Mouse (Mus musculus) cerebral cortex, adult 2 months (tissue): ENCODE results near the gene Rab43.

Experiments used
- WGBS: fragments of 180-500 bp; shearing (Covaris S2); methylation state at CpG from one replicate; pipeline ENCODE4 v1.1.7; 2018; 5-methylcytosine and 5-hydroxymethylcytosine counted together

Rab43 gene

GRCm38 (mm10) chr6:87787108-87787890 lies 24.7 kb downstream of the Rab43 start:
- WGBS: 76% methylated on average over 6 of the region's 6 CpGs

DNA sequence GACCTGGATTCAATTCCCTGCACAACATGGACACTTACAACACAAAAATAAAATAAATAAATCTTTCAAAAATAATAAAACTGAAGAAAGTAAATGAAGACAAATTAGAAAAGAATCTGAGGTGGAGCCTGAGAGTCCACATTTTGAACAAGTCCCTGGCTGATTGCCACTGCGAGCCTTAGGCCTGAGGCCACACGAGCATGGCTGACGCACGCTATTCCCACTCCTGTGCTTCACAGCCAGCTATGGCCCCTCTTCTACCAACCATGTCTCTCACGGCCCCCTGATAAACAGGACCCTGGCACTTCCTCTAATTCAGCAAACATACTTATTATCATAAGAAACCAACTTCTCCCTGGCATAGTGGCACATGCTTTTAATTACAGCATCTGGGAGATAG lies 25.3 kb downstream of the Rab43 start:
- 84% methylated on average over 5 of the region's 5 CpGs for WGBS

DNA sequence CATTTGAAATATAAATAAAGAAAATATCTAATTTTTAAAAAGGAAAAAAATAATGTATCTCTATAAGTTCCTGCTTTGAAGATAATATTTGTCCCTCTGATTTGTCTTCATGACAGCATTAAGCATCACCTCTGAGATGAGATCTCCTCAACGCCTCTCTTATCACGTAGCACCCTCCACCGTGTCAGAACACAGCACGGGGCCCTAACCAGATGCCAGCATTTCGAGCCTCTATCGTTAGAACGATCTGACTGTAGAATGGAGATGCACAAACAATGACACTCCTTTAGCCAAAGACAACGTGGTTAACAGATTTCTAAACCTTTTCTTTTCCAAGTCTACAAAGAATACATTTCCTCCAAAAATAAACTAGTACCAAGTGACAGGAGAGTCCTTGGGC lies 27.9 kb downstream of the Rab43 start:
- 72% methylated on average over 8 of the region's 8 CpGs for WGBS

DNA sequence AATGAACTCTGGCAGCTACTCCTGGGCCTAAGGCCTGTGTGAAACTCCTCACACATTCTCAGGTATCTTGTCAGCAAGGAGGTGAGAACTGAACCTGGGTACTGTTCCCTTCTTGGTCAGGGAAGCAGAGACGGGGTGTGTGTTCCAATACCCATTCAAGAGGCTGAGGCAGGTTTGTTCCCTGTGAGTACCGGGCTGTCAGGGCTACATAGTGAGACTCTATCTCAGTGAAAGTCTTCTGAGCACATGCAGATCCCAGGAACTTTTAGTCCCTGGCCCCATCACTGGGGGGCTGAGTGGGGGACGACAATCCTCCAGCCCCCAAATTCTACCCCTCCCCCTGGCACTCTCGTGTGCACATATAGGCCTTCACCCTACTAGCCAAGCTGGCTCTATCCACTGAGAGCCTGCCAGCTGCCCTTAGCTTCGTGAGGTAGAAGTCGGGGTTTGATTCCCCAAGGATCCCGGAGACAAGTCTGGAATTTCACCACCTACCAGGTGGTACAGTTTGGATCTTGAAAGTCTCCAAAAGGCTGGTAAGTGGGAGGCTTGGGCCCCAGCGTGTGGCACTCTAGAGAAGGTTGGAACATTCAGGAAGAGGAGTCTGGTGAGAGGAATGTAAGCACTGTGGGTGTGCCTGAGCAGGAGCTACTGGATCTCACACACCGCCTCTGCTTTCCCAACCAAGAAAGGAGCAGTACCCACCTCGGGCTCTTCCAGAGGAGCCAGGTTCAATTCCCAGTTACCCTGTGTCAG lies 31.2 kb downstream of the Rab43 start:
- WGBS: 67% methylated on average over 10 of the region's 10 CpGs

GRCm38 (mm10) chr6:87779174-87780165 lies 32.5 kb downstream of the Rab43 start:
- WGBS: 93% methylated on average over 11 of the region's 11 CpGs

GRCm38 (mm10) chr6:87778294-87779173 lies 33.4 kb downstream of the Rab43 start:
- 75% methylated on average over 11 of the region's 11 CpGs for WGBS

DNA sequence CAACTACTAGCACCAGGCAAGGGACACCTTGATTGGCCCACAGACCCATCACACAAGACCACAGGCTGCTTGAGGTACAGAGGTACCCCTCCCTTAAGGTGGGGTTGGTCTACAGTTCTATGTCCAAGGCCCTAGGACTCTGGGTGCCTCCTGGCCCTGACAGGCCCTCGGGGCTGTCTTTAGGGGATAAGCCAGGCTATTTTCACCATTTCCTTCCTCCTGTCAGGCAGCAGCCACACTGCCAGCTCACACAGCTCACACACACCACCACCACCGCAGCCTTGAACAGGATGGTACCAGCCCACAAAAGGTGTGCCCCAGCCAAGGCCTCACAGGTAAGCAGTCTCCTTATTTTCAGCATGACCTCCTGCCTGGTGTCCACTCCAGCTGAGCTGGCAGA lies 34.1 kb downstream of the Rab43 start, which contains the start of gene Gp9:
TSS of gene Gp9 (plus strand) at position 231 of the 400 bp plus-strand sequence.
- WGBS: 72% methylated on average over 2 of the region's 2 CpGs

DNA sequence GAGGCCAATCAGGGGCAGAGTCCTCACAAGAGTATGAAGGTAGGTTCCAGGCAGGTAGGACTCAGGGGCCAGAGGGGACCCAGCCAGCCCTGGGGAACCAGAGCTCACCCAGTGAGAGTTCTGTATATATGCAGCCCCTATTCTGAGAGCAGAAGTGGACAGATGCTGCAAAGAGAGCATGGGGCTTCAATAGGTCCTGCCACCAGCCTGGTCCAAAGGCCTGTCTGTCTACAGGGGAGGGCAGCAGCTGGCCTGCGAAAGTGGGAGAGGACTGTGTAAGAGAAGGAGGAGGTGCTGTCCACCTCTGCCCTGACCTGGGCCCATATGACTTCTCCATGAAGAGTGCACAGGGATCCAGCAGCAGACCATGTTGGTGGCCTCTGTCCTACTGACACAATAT lies 35.3 kb downstream of the Rab43 start:
- WGBS: 78% methylated on average over 1 of the region's 1 CpGs

DNA sequence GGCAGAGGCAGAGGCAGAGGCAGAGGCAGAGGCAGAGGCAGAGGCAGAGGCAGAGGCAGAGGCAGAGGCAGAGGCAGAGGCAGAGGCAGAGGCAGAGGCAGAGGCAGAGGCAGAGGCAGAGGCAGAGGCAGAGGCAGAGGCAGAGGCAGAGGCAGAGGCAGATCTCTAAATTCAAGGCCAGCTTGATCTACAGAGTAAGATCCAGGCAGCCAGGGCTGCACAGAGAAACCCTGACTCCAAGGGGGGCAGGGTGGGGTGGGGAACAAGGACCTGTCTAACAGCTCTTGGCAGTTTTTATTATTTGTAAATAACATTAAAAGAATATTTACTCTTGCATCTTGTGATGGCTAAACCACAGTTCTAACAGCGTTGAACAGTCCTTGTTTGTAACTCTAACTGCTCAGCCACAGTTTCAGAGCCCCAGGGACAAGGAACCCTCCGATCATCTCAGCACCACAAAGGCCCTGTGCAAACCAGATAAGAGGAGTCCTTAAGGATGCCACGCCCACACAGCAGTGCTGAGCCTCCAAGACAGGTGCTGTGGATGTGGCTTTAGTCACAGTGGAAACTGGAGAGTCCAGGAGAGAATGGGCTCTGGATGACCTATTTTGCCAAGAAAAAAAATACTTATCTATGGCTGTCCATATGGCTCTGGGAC lies 36.2 kb downstream of the Rab43 start:
- 65% methylated on average over 3 of the region's 3 CpGs for WGBS

DNA sequence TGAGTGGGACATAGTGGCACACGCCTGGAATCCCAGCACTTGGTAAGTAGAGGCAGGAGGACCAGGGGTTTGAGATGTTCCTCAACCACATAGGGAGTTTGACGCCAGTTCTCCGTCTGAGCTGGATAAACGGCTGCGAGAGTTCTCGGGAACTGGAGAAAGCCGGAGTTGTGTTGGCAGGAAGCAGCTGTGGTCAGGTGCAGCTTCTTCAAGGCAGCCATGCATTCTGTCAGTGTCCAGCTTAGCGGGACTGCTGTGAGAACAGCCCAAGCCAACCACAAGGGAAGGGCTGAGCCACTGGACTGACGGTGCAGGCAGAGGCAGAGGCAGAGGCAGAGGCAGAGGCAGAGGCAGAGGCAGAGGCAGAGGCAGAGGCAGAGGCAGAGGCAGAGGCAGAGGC lies 37.1 kb downstream of the Rab43 start:
- 83% methylated on average over 9 of the region's 9 CpGs for WGBS

DNA sequence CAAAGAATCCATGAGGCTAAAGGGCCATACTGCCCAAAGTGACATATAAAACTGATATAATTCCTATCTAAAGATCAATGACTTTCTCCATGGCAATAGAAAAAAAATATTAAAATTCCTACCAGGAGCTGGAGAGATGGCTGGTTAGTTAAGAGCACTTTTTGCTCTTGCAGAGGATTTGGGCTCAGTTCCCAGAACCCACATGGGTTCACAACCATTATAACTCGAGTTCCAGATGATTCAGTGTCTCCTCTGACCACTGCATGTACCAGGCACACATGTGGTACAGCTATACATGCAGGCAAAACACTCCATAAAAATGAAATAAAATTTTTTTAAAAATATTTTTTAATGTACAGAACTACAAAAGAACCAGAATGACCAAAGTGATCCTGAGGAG lies 37.5 kb downstream of the Rab43 start:
- 27% methylated on average over 1 of the region's 1 CpGs for WGBS

- 35% methylated on average over 8 of the region's 8 CpGs for WGBS
These were observed 41.3 kb downstream of the Rab43 start for GRCm38 (mm10) chr6:87770626-87771025.

GRCm38 (mm10) chr6:87764296-87764695 lies 47.7 kb downstream of the Rab43 start:
- WGBS: 97% methylated on average over 2 of the region's 2 CpGs

DNA sequence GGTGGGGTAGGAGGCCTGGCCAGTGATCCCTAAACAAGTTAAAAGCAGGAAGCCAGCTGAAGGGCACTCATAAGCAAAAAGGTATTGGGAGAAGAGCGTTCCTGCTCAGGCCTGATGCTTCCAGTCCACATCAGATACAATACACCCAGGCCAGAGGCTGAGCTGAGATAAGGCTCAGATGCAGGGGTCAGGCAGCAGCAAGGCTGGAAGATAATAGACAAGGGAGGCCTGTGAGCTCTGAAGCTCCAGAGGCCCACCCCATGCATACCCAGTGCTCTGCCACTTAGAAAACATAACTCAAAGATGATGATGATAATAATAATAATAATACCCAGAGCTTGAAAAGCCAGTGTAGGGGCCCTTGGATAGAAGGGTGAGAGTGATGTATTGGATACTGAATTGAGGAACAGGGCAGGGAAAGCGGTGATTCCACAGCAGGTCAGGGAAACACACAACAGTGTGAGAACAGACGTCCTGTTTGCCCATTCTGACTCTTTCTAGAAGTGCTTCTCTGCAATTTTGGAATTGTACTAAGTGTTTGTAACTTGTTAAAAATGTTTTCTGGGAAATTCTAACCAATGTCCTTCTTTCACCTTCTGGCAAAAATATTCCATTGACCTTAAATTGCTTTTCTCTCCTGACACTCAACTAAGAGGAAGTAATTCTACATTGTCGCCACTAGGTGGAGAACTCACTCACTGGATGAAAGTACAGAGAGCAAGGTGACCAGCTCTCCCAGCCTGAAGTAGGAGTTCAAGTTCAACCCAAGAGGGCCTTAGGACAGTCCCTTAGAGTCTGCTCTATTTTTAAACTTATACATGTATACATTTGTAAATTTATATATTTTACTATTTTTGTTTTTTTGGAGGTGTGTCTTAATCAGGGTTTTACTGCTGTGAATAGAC lies 48.3 kb downstream of the Rab43 start:
- 62% methylated on average over 4 of the region's 4 CpGs for WGBS

GRCm38 (mm10) chr6:87762161-87762560 lies 49.8 kb downstream of the Rab43 start:
- 90% methylated on average over 5 of the region's 5 CpGs for WGBS

DNA sequence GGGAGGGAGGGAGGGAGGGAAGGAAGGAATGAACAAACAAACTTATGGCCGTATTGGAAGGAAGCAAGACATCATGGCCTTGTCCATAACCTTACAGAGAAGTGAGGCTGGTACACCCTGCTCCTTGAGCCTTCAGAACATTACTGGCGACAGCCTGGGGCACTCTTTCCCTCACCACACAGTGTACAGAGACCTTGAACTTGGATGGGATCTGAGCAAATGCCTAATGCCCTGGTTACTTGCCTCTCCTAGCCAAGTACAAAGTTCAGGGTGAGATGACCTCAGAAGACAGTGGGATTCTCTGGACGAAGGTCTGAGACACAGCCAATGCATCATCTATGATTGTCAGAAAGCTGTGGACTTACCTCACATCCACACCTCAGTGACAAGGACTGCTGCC lies 52.1 kb downstream of the Rab43 start:
- WGBS: 72% methylated on average over 3 of the region's 3 CpGs

GRCm38 (mm10) chr6:87759404-87759803 lies 52.6 kb downstream of the Rab43 start:
- WGBS: 85% methylated on average over 3 of the region's 3 CpGs

DNA sequence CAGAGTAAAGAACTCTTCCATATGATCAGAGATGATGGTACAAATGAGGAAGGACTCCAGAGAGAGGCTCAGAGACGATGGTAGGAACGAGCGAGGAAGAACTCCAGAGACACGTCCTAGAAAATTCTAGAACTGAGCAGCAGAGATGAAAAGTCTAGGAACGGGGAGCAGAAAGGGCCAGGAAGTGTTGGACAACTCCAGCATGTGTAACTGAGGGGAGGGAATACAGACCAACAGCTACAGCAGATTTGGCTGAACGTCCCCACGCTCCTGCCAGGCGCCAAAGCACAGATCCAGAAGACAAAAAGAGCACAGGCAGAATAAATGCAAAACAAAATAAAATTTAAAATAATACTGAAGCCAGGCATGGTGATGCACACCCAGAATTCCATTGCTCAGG lies 55.1 kb downstream of the Rab43 start:
- WGBS: 89% methylated on average over 8 of the region's 8 CpGs

DNA sequence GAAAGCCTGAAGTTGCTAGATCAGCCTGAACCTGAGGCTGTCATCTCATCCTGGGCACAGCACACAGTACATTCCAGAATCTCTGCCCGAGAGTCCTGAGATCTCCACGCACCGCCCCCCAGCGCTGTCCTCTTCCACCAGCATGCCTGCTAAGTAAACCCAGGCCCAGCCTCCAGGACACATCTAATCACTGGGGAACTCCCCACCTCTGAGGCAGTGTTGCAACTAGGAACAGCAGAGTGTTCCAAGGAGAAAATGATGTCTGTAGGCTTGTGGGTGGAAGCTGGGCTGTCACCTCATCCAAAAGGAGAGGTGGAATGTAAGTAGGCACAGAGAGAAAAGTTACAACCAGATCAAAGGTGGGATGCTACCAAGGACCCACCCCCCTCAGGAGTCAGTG lies 56.8 kb downstream of the Rab43 start:
- WGBS: 97% methylated on average over 4 of the region's 4 CpGs
